Mouse (Mus musculus) liver, postnatal 0 days (tissue): ENCODE results near the gene Arhgap35.

Experiments
- CTCF ChIP-seq: sonication (generic); IDR thresholded peaks from 2 replicates; pipeline ENCODE4 v1.5.1; 2016; ENCODE audit warnings: antibody characterized with exemption, low read depth
- EP300 ChIP-seq: IDR thresholded peaks from 2 replicates; pipeline ENCODE4 v1.6.1; 2016; ENCODE audit warnings: antibody characterized with exemption, low read depth, mild to moderate bottlenecking

DNA sequence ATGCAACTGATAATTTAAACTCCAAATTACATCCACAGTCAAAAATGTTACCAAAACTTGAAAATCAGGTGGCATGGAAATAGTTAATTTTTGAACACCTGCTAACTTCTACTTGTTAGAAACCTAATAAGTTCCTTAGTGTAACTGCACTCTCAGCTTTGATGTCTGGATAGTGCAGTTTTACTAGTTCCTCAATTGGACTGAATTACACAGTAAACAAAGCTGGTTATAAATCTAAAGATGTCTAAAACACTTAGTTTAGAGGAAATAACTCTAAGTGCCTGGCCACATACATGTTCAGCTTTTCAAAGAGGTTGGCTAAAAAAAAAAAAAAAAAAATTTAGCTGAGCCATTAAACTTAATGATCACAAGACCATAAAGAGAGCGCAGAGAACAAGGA is 43.6 kb downstream of the Arhgap35 start:
- TF ChIP-seq CTCF (no peak), EP300 (no peak)
